Mouse (Mus musculus): ENCODE data around the gene Mtx2. TPM values are rescaled to one million over a fixed set of nuclear protein-coding genes. Genes with fewer than 3 reads are reported as not detected.

Mtx2 gene
- 131 TPM in 2 replicates for polyA plus RNA-seq (2016; fragmentation: Nextera tagmentation; extraction: Ambion mirVana)

- H3K4me3 ChIP-seq, result peak within 1 kb of the TSS; percentile 88
- H3K9ac ChIP-seq, result peak within 1 kb of the TSS; percentile 93
- H3K27ac ChIP-seq, result peak within 1 kb of the TSS; percentile 88
- no peaks in the 10 kb centered on the region for H3K36me3 ChIP-seq
- no peaks in the 10 kb centered on the region for H3K4me1 ChIP-seq
- H3K4me2 ChIP-seq (replicated peaks), result peak within 1 kb of the TSS; percentile 78
- H3K27me3 ChIP-seq, result no peaks in the 10 kb centered on the region
- under 1% methylated on average over 73 of the region's 74 CpGs for WGBS
- H3K9me3 ChIP-seq (replicated peaks), result no peaks in the 10 kb centered on the region
- ATAC-seq (ENCODE audit: low FRiP score), result peak; percentile 88
Observed at GRCm38 (mm10) chr2:74825730-74826430, at the start of gene Mtx2. TSS of gene Mtx2 (plus strand) at chr2:74825803.

GRCm38 (mm10) chr2:74777536-74778275 is 47.9 kb upstream of the Mtx2 start:
- Histone ChIP-seq H3K4me3 (no peak overlapping the region), H3K4me2 (replicated peaks) (no peak overlapping the region), H3K27ac (no peak overlapping the region), H3K4me1 (no peaks in the 10 kb centered on the region), H3K27me3 (no peaks in the 10 kb centered on the region; the same call in 1 of the 2 replicates), H3K9ac (no peak overlapping the region), H3K9me3 (replicated peaks) (no peaks in the 10 kb centered on the region), H3K36me3 (no peaks in the 10 kb centered on the region)
- no peak for ATAC-seq (ENCODE audit: low FRiP score)
- WGBS, result 68% methylated on average over 13 of the region's 13 CpGs

GRCm38 (mm10) chr2:74781386-74781785 is 44.2 kb upstream of the Mtx2 start:
- H3K27ac ChIP-seq, result no peak overlapping the region
- 88% methylated on average over 5 of the region's 5 CpGs for WGBS

GRCm38 (mm10) chr2:74795531-74795930 is 30.1 kb upstream of the Mtx2 start:
- H3K27ac ChIP-seq, result no peak overlapping the region
- no peaks in the 10 kb centered on the region for H3K36me3 ChIP-seq
- ATAC-seq (ENCODE audit: low FRiP score), result no peak
- no peak overlapping the region for H3K4me3 ChIP-seq
- H3K27me3 ChIP-seq, result no peaks in the 10 kb centered on the region
- H3K9ac ChIP-seq, result no peak overlapping the region
- H3K4me2 ChIP-seq (replicated peaks), result no peak overlapping the region
- 72% methylated on average over 7 of the region's 7 CpGs for WGBS
- H3K4me1 ChIP-seq, result no peaks in the 10 kb centered on the region
- no peaks in the 10 kb centered on the region for H3K9me3 ChIP-seq (replicated peaks)

More at GRCm38 (mm10) chr2:74781386-74781785, 44.2 kb upstream of the Mtx2 start:
- no peaks in the 10 kb centered on the region for H3K9me3 ChIP-seq (replicated peaks)
- H3K4me1 ChIP-seq, result no peaks in the 10 kb centered on the region
- H3K9ac ChIP-seq, result no peak overlapping the region
- H3K4me3 ChIP-seq, result no peak overlapping the region
- no peaks in the 10 kb centered on the region for H3K36me3 ChIP-seq
- no peak overlapping the region for H3K4me2 ChIP-seq (replicated peaks)
- no peaks in the 10 kb centered on the region for H3K27me3 ChIP-seq
- no peak for ATAC-seq (ENCODE audit: low FRiP score)

- 82% methylated on average over 5 of the region's 5 CpGs for whole genome bisulfite sequencing
- H3K9ac ChIP-seq, result no peak overlapping the region
Observed at GRCm38 (mm10) chr2:74808431-74808830, 17.2 kb upstream of the Mtx2 start.

GRCm38 (mm10) chr2:74822654-74823053 is 2.9 kb upstream of the Mtx2 start:
- no peak overlapping the region for H3K27ac ChIP-seq
- no peak overlapping the region for H3K4me3 ChIP-seq
- H3K27me3 ChIP-seq, result no peaks in the 10 kb centered on the region
- H3K4me2 ChIP-seq (replicated peaks), result no peak overlapping the region
- ATAC-seq (ENCODE audit: low FRiP score), result no peak
- WGBS, result 74% methylated on average over 5 of the region's 5 CpGs
- no peaks in the 10 kb centered on the region for H3K9me3 ChIP-seq (replicated peaks)
- H3K36me3 ChIP-seq, result no peaks in the 10 kb centered on the region
- H3K4me1 ChIP-seq, result no peaks in the 10 kb centered on the region
- H3K9ac ChIP-seq, result no peak overlapping the region

More at GRCm38 (mm10) chr2:74808431-74808830, 17.2 kb upstream of the Mtx2 start:
- Histone ChIP-seq H3K9me3 (replicated peaks) (no peaks in the 10 kb centered on the region), H3K4me2 (replicated peaks) (no peak overlapping the region), H3K36me3 (no peaks in the 10 kb centered on the region), H3K27me3 (no peaks in the 10 kb centered on the region), H3K4me3 (no peak overlapping the region), H3K4me1 (no peaks in the 10 kb centered on the region), H3K27ac (no peak overlapping the region)
- ATAC-seq (ENCODE audit: low FRiP score), result no peak

- ATAC-seq (ENCODE audit: low FRiP score), result 0 out of 2 replicates have a peak, but pooled peaks have one; percentile 19
- 79% methylated on average over 3 of the region's 3 CpGs for WGBS
- Histone ChIP-seq H3K9ac (peak overlapping the region; percentile 93), H3K27me3 (no peaks in the 10 kb centered on the region), H3K4me1 (no peaks in the 10 kb centered on the region), H3K9me3 (replicated peaks) (no peaks in the 10 kb centered on the region), H3K4me2 (replicated peaks) (peak overlapping the region; percentile 78), H3K27ac (peak overlapping the region; percentile 88), H3K36me3 (no peaks in the 10 kb centered on the region), H3K4me3 (peak overlapping the region; percentile 88)
Observed at GRCm38 (mm10) chr2:74825371-74825729, 253 bp upstream of the Mtx2 start.

GRCm38 (mm10) chr2:74846992-74847391 is 21.4 kb downstream of the Mtx2 start:
- Histone ChIP-seq H3K27ac (no peak overlapping the region), H3K9ac (no peak overlapping the region), H3K9me3 (replicated peaks) (no peaks in the 10 kb centered on the region), H3K27me3 (no peaks in the 10 kb centered on the region), H3K4me3 (no peak overlapping the region), H3K4me2 (replicated peaks) (no peak overlapping the region), H3K36me3 (no peaks in the 10 kb centered on the region), H3K4me1 (no peaks in the 10 kb centered on the region; the same call in 1 of the 2 replicates)
- 88% methylated on average over 5 of the region's 5 CpGs for WGBS
- ATAC-seq (ENCODE audit: low FRiP score), result no peak

- Histone ChIP-seq H3K36me3 (no peaks in the 10 kb centered on the region), H3K4me1 (no peaks in the 10 kb centered on the region; the same call in 1 of the 2 replicates), H3K27ac (no peak overlapping the region), H3K9me3 (replicated peaks) (no peaks in the 10 kb centered on the region), H3K4me3 (no peak overlapping the region), H3K27me3 (no peaks in the 10 kb centered on the region), H3K4me2 (replicated peaks) (no peak overlapping the region), H3K9ac (no peak overlapping the region)
- WGBS, result 56% methylated on average over 2 of the region's 2 CpGs
- ATAC-seq (ENCODE audit: low FRiP score), result peak; percentile 38; the same call in 1 of the 2 replicates
Observed at GRCm38 (mm10) chr2:74847516-74847915, 21.9 kb downstream of the Mtx2 start.

GRCm38 (mm10) chr2:74850036-74850435 is 24.4 kb downstream of the Mtx2 start:
- no peaks in the 10 kb centered on the region; the same call in 1 of the 2 replicates for H3K4me1 ChIP-seq
- H3K27me3 ChIP-seq, result no peaks in the 10 kb centered on the region
- no peak overlapping the region for H3K4me2 ChIP-seq (replicated peaks)
- H3K9ac ChIP-seq, result no peak overlapping the region
- 70% methylated on average over 1 of the region's 1 CpGs for WGBS
- no peak overlapping the region for H3K4me3 ChIP-seq
- no peak overlapping the region for H3K27ac ChIP-seq
- no peaks in the 10 kb centered on the region for H3K36me3 ChIP-seq
- ATAC-seq (ENCODE audit: low FRiP score), result no peak
- no peaks in the 10 kb centered on the region for H3K9me3 ChIP-seq (replicated peaks)

GRCm38 (mm10) chr2:74862070-74862476 is 36.5 kb downstream of the Mtx2 start:
- no peaks in the 10 kb centered on the region for H3K27me3 ChIP-seq
- H3K9me3 ChIP-seq (replicated peaks), result peaks cover 5% of the 10 kb centered on the region
- H3K4me3 ChIP-seq, result no peak overlapping the region
- 100% methylated on average over 1 of the region's 1 CpGs for WGBS
- no peak overlapping the region for H3K27ac ChIP-seq
- no peak for ATAC-seq (ENCODE audit: low FRiP score)
- no peak overlapping the region for H3K4me2 ChIP-seq (replicated peaks)
- no peaks in the 10 kb centered on the region for H3K4me1 ChIP-seq
- no peak overlapping the region for H3K9ac ChIP-seq
- H3K36me3 ChIP-seq, result no peaks in the 10 kb centered on the region

- no peak for ATAC-seq (ENCODE audit: low FRiP score)
- H3K27me3 ChIP-seq, result no peaks in the 10 kb centered on the region
- H3K4me2 ChIP-seq (replicated peaks), result no peak overlapping the region
Observed at GRCm38 (mm10) chr2:74865414-74865813, 39.8 kb downstream of the Mtx2 start.

More at GRCm38 (mm10) chr2:74865414-74865813, 39.8 kb downstream of the Mtx2 start:
- H3K9ac ChIP-seq, result no peak overlapping the region
- no peak overlapping the region for H3K4me3 ChIP-seq
- H3K4me1 ChIP-seq, result no peaks in the 10 kb centered on the region
- no peak overlapping the region for H3K27ac ChIP-seq
- no peaks in the 10 kb centered on the region for H3K36me3 ChIP-seq
- H3K9me3 ChIP-seq (replicated peaks), result peaks cover 5% of the 10 kb centered on the region

Measured in hindbrain, embryonic 12.5 days (tissue).